Mouse (Mus musculus) stomach, embryonic 14.5 days (tissue): ENCODE measurements around the gene Gm20388. TPM values are rescaled to one million over a fixed set of nuclear protein-coding genes. Genes with fewer than 3 reads are reported as not detected.

Experiments used
- ATAC-seq: fragments of 200-750 bp; cut with Nextera tagmentation; 2 replicates; pipeline ENCODE4 v1.8.0; 2017; ENCODE audit warnings: low read depth, moderate TSS enrichment; ENCODE audit not compliant: insufficient number of reproducible peaks, insufficient read depth, low FRiP score
- H3K27ac ChIP-seq: fragments of 300-500 bp; sonication (generic); 2 replicates; pipeline ENCODE4 v1.5.1; 2014; ENCODE audit warnings: mild to moderate bottlenecking, low read length, moderate library complexity, mixed read lengths
- H3K27me3 ChIP-seq: fragments of 300-500 bp; sonication (generic); 2 replicates; pipeline ENCODE4 v1.6.1; 2014; ENCODE audit warnings: low read length, control low read depth, mixed read lengths; ENCODE audit not compliant: control insufficient read depth, insufficient read depth
- H3K36me3 ChIP-seq: fragments of 300-500 bp; sonication (generic); 2 replicates; pipeline ENCODE4 v1.6.1; 2014; ENCODE audit warnings: mild to moderate bottlenecking, control low read depth, low read length, moderate library complexity, mixed read lengths; ENCODE audit not compliant: control insufficient read depth, insufficient read depth
- H3K4me1 ChIP-seq: fragments of 300-500 bp; sonication (generic); 2 replicates; pipeline ENCODE4 v1.6.1; 2014; ENCODE audit warnings: low read length, control low read depth, mixed read lengths; ENCODE audit not compliant: control insufficient read depth, insufficient read depth
- H3K4me2 ChIP-seq: fragments of 300-500 bp; sonication (generic); replicated peaks from 2 replicates; pipeline ENCODE4 v1.6.1; 2014; ENCODE audit warnings: low read depth, low read length, control low read depth
- H3K4me3 ChIP-seq: fragments of 300-500 bp; sonication (generic); 2 replicates; pipeline ENCODE4 v1.5.1; 2014; ENCODE audit warnings: low read depth, low read length, control low read depth
- H3K9ac ChIP-seq: fragments of 300-500 bp; sonication (generic); replicated peaks from 2 replicates; pipeline ENCODE4 v1.6.1; 2014; ENCODE audit warnings: low read depth, mild to moderate bottlenecking, control low read depth, low read length, moderate library complexity, mixed read lengths
- H3K9me3 ChIP-seq: fragments of 300-500 bp; sonication (generic); 2 replicates; pipeline ENCODE4 v1.6.1; 2016; ENCODE audit warnings: low read depth, low read length, control low read depth; ENCODE audit not compliant: control insufficient read depth
- WGBS: fragments of 180-500 bp; shearing (Covaris S2); extraction: QIAGEN DNeasy Blood & Tissue Kit; methylation state at CpG from one replicate; pipeline ENCODE4 v1.1.7; 2014; 5-methylcytosine and 5-hydroxymethylcytosine counted together
- polyA plus RNA-seq: library from polyadenylated mRNA; unstranded; fragments of >200 nt; fragmentation: Nextera tagmentation; extraction: Ambion mirVana; gene quantifications from 2 replicates; pipeline ENCODE4 v1.2.1, GENCODE M21; 2014

Gene Gm20388
- polyA plus RNA-seq, 1 experiment from 2014 or later: 11.4 TPM

DNA sequence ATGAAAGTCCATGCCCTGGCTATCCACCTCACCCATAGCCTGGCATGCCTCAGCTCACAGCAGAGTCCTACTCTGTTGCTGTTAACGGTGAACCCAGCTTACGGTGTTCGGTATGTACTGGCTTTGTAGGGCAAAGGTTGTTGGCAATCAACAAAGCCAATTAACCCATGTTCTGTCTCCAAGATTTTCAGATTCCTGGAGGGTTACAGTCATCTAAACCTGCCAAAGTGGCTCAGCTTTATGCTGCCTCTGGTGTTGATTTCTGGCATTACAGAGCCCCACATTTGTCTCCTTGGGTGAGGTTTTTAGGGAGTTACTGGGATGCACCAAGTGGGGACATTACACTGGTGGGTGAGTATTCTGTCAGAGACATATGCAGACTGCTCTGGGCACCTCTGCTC lies 2786.5 kb downstream of the Gm20388 start:
- Histone ChIP-seq H3K4me2 (no peak overlapping the region), H3K36me3 (no peaks in the 10 kb centered on the region), H3K4me3 (no peak overlapping the region), H3K4me1 (no peaks in the 10 kb centered on the region), H3K9me3 (no peaks in the 10 kb centered on the region), H3K9ac (no peak overlapping the region), H3K27me3 (no peaks in the 10 kb centered on the region), H3K27ac (no peak overlapping the region)
- WGBS: 79% methylated on average over 3 of the region's 3 CpGs
- no peak for ATAC-seq

DNA sequence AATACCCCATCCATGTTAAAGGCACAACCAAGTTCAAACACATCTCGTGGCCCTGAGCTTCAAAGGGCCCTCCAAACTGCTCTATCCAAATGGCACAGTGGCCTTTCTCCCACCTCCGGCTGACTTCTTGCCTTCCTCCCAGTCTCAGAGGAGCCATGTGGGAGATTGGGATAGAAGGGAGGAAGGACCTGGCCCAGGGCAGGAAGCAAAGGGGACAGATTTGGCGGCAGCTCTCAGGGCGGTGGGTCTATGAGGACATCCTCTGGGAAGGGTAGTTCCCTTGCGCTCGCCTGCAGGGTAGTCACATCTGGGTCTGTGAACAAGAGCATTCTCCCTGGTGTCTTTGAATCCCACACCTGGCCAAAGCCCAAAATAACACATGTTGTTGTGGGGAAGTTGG lies 2786.9 kb downstream of the Gm20388 start:
- Histone ChIP-seq H3K36me3 (no peaks in the 10 kb centered on the region), H3K4me3 (no peak overlapping the region), H3K27ac (no peak overlapping the region), H3K4me1 (0 out of 2 replicates have a peak, but pooled peaks cover 2% of the 10 kb centered on the region), H3K27me3 (no peaks in the 10 kb centered on the region), H3K9ac (no peak overlapping the region), H3K4me2 (no peak overlapping the region), H3K9me3 (no peaks in the 10 kb centered on the region)
- ATAC-seq: no peak
- WGBS: 65% methylated on average over 6 of the region's 6 CpGs

DNA sequence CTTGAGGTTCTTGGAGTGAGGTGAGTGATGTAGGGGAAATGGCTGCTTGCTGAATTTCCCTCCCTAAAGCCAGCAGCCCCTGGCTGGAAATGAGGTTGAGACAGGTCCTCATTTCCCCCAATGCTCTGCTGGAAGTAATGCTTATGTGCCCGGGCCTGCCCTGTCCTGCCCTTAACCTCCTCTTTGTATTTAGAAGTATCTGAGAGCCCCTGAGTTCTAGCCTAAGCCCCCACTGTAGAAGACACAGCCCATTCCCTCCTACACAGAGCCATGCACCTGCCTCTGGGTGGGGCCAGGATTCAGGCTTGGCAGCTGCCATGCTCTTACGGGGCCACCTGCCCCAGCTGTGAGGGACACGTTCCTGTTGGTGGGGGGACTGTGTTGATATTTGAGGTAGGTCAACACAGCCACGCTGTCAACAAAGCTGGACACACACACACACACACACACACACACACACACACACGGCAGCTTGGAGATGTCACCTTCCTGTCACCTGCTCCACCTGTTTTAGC lies 2787.7 kb downstream of the Gm20388 start:
- WGBS: 66% methylated on average over 5 of the region's 5 CpGs
- Histone ChIP-seq H3K36me3 (no peaks in the 10 kb centered on the region), H3K27me3 (no peaks in the 10 kb centered on the region), H3K4me2 (no peak overlapping the region; the same call in 1 of the 2 replicates), H3K9ac (no peak overlapping the region), H3K27ac (no peak overlapping the region), H3K9me3 (no peaks in the 10 kb centered on the region), H3K4me3 (no peak overlapping the region), H3K4me1 (0 out of 2 replicates have a peak, but pooled peaks cover 4% of the 10 kb centered on the region)
- no peak for ATAC-seq

DNA sequence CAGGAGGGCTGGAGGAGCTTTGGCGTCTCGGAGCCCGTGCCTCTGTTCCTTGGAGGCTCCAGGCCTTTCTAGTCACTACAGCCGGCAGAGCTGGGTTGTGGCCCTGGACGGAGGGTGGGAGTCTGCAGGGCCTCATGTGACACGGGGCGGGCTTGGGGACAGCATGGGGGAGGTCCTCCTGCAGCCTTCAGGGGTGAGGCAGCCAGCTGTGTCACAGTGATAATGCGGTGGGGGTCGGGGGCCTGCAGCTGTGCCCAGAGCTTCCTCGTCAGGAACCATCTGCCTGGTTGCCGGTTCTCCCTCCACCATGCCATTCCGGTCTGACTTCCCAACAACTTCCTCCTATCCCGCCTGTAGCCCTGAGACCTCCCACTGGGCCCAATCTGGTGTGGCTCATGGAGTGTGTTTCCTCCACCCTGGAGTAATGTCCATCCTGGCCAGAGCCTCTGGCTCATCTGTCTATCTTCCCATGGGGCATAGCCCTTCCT lies 2788.4 kb downstream of the Gm20388 start, which contains the start of gene Cbfa2t3:
Gene Cbfa2t3 (minus strand): TSS at position 105 of the 488 bp plus-strand sequence.
- 37% methylated on average over 13 of the region's 13 CpGs for WGBS
- no peaks in the 10 kb centered on the region for H3K27me3 ChIP-seq
- no peaks in the 10 kb centered on the region for H3K9me3 ChIP-seq
- H3K27ac ChIP-seq: no peak within 1 kb of the TSS
- 0 out of 2 replicates have a peak, but pooled peaks cover 4% of the 10 kb centered on the region for H3K4me1 ChIP-seq
- H3K36me3 ChIP-seq: no peaks in the 10 kb centered on the region
- ATAC-seq: no peak
- no peak within 1 kb of the TSS for H3K4me3 ChIP-seq
- H3K4me2 ChIP-seq: no peak within 1 kb of the TSS; the same call in 1 of the 2 replicates
- no peak within 1 kb of the TSS for H3K9ac ChIP-seq

DNA sequence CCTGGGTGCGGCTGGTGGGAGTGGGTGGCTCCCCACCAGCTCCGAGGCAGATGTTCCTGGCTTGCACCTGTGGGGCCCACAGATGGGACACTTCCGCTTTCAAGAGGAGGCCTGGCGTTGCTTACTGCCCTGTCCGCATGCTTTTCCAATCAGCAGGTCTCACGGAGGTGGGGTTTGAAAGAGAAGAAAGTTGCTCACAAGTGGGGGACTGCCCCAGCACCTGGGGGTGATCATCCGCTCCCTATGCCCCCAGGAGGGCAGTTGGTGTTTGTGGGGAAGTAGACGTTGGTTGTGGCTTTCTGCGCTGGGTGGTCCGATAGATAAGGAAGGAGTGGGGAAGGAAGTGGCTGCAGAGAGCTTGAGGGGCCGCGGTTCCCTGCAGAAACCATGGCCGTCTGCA lies 2790.0 kb downstream of the Gm20388 start:
- no peak overlapping the region for H3K4me2 ChIP-seq
- no peaks in the 10 kb centered on the region for H3K36me3 ChIP-seq
- WGBS: 61% methylated on average over 13 of the region's 13 CpGs
- H3K4me3 ChIP-seq: no peak overlapping the region
- 0 out of 2 replicates have a peak, but pooled peaks cover 4% of the 10 kb centered on the region for H3K4me1 ChIP-seq
- H3K27ac ChIP-seq: no peak overlapping the region
- H3K27me3 ChIP-seq: no peaks in the 10 kb centered on the region
- ATAC-seq: no peak
- H3K9ac ChIP-seq: no peak overlapping the region
- no peaks in the 10 kb centered on the region for H3K9me3 ChIP-seq

DNA sequence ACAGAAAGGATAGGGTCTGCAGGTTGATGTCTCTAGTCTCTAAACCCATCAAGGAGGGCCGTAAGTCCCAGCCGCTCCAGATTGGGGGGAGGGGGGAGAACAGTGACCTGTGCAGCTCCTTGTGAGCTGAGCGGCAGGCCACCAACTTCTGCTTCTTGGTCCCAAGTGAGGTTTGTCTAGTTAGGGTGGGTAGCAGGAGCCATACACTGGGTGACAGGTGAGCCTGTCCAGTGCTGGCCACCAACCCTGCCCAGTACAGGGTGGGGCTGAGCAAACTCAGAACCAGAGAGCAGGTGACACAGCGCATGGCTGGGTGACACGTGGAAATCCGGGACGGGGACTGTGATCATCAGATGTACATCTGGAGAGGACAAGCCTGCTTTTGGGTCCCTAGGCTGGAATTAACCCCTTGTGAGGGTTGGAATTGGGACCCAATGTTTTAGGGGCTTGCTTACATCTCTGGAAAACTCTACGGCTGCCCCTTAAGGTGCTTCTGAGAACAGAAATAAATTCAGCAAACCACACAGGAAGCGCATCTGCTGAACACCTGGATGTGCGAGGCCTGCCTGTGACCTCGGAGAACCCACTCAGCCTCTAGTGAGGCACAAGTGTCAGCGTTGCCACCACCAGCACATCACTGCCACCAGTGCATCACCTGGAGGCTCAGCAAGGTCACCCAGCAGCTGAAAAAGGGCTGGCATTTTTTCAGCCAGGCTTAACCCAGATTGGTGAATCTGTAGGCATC lies 2791.0 kb downstream of the Gm20388 start:
- no peak overlapping the region for H3K4me3 ChIP-seq
- no peak overlapping the region for H3K27ac ChIP-seq
- no peaks in the 10 kb centered on the region for H3K27me3 ChIP-seq
- no peak overlapping the region for H3K4me2 ChIP-seq
- H3K9me3 ChIP-seq: no peaks in the 10 kb centered on the region
- H3K9ac ChIP-seq: no peak overlapping the region
- no peak for ATAC-seq
- 73% methylated on average over 12 of the region's 12 CpGs for WGBS
- no peaks in the 10 kb centered on the region for H3K36me3 ChIP-seq
- H3K4me1 ChIP-seq: 0 out of 2 replicates have a peak, but pooled peaks cover 4% of the 10 kb centered on the region

DNA sequence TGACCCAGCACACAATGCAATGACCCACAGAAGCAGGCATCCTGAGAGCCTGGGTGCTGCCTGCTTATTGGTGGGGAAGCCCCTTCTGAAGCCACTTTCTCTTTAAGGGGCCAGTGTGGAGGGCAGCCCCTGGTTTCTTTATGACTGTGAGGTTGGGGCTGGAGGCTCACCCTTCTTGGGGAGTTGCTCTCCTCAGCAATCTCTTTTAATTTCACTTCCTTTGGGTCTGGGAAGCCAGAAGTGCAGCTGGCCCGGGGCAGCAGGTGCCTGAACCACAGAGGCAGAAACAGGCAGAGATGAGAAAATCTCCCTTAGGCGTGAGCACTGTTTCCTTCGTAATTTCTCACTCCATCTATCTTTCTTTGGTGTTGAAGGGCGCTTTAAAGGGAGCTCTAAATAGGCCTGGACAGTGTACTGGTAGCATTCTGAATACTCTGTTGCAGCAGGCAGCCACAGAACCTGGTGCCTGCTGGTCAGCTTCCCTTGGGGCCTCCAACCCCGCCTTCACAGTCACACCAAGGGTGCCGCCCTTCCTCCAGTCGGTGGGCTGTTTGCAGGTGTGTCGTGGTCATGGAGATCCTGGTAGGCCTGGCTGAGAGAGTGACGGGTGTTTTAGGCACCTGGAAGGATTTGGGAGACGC lies 2791.8 kb downstream of the Gm20388 start:
- Histone ChIP-seq H3K9ac (no peak overlapping the region), H3K4me2 (no peak overlapping the region), H3K27me3 (no peaks in the 10 kb centered on the region), H3K9me3 (no peaks in the 10 kb centered on the region), H3K27ac (no peak overlapping the region), H3K4me1 (0 out of 2 replicates have a peak, but pooled peaks cover 4% of the 10 kb centered on the region), H3K36me3 (no peaks in the 10 kb centered on the region), H3K4me3 (no peak overlapping the region)
- WGBS: 40% methylated on average over 10 of the region's 10 CpGs
- ATAC-seq: no peak

DNA sequence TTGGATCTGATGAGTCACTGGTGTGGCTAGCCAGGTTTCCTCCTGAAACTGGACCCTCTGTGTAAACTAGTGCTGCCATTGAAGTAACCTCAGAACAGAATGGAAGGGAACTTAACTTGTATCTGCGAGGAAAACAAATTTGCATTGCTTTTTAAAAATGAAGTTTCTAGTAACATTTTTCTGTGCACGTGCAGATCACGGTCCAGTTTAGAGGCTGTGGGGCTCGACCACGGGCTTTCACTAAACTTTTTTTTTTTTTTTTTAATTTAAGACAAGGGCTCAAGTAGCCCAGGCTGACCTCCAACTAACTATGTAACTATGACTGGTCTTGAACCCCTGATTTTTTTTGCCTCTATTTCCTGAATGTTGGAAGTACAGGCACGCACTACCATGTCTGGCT lies 2792.3 kb downstream of the Gm20388 start:
- no peak for ATAC-seq
- no peak overlapping the region for H3K9ac ChIP-seq

More for the DNA sequence above, 2792.3 kb downstream of the Gm20388 start:
- Histone ChIP-seq H3K4me2 (no peak overlapping the region), H3K9me3 (no peaks in the 10 kb centered on the region), H3K4me1 (0 out of 2 replicates have a peak, but pooled peaks cover 4% of the 10 kb centered on the region), H3K27me3 (no peaks in the 10 kb centered on the region), H3K27ac (no peak overlapping the region), H3K36me3 (no peaks in the 10 kb centered on the region), H3K4me3 (no peak overlapping the region)
- 82% methylated on average over 6 of the region's 6 CpGs for WGBS
